Mouse (Mus musculus) bone marrow macrophage, adult 2 months (primary cell): ENCODE measurements at regions not wholly inside any gene's neighbourhood (a gene's known extent, or its start where the extent isn't known, plus 50 kb on each side); places are given as distances from the start of the nearest gene placed in this dataset.

Source experiments
- CTCF ChIP-seq: IDR thresholded peaks from 2 replicates; pipeline ENCODE4 v1.5.1; 2012; ENCODE audit warnings: low read depth, mild to moderate bottlenecking, low read length, moderate library complexity
- POLR2A ChIP-seq: IDR thresholded peaks from 2 replicates; pipeline ENCODE4 v1.6.1; 2012; ENCODE audit warnings: mild to moderate bottlenecking, low read depth, low read length, borderline replicate concordance

- TF ChIP-seq POLR2A, result no peak
- TF ChIP-seq CTCF, result no peak
Observed at GRCm38 (mm10) chr15:63665517-63665916, 179.5 kb downstream of the Gsdmc2 start.
